Mouse (Mus musculus): Measurements from ENCODE around the gene Ahnak. TPM values are rescaled to one million over a fixed set of nuclear protein-coding genes. Genes with fewer than 3 reads are reported as not detected.

Ahnak gene
- polyA plus RNA-seq, 1 experiment from 2014 or later: 28.7 TPM

DNA sequence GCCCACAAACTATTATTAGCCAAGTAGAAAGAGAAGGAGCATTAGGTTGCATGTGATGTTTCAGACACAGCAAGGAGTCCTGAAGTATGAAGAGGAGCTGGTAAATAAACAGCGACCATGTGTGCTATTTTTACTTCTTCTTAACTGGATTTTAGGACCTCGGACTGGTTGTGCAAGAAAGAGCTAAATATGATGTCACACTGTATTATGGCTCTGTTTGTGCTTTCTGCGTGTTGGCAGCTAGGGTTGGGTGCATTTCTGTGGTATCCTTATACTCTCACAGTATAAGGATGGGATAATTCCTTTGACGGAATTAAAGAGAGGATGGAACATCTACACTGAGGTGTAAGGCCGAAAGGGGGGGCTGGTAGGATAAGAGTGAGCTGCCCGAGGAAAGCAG, 43.8 kb upstream of the Ahnak start:
- Histone ChIP-seq H3K9ac (ENCODE audit: low read length) (peak overlapping the region; percentile 44; the same call in 1 of the 2 replicates), H3K4me3 (ENCODE audit: low read length) (peak overlapping the region; percentile 32), H3K36me3 (ENCODE audit: control insufficient read depth, insufficient read depth) (peaks cover 42% of the 10 kb centered on the region), H3K4me2 (ENCODE audit: low read depth, low read length) (peak overlapping the region; percentile 77), H3K9me3 (replicated peaks; ENCODE audit: control insufficient read depth, low read length) (no peaks in the 10 kb centered on the region), H3K4me1 (ENCODE audit: control insufficient read depth, insufficient read depth, low read length) (peaks cover 34% of the 10 kb centered on the region), H3K27me3 (ENCODE audit: control insufficient read depth, insufficient read depth, low read length) (no peaks in the 10 kb centered on the region), H3K27ac (ENCODE audit: low read length) (peak overlapping the region; percentile 28)
- WGBS: 66% methylated on average over 6 of the region's 6 CpGs
- no peak for ATAC-seq (replicated peaks; ENCODE audit: extremely low read depth, insufficient read depth, low FRiP score)

DNA sequence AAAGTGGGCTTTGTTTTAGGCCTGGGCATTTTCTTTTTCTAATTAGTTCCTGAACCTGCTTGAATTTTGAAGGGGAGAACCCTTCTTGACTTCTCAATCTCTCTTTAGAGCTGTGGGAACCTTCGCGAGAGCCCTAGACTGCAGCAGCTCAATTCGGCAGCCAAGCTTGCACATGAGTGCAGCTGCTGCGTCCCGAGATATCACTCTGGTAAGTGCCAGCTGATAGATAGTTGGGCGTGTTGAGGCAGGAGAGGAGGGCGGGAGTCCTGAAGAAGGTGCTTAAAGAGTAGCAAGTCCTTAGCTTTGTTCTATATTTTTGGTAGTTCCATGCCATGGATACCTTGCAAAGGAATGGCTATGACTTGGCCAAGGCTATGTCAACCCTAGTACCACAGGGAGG, 42.2 kb upstream of the Ahnak start:
- H3K27me3 ChIP-seq (ENCODE audit: control insufficient read depth, insufficient read depth, low read length): no peaks in the 10 kb centered on the region
- H3K27ac ChIP-seq (ENCODE audit: low read length): no peak overlapping the region
- no peak overlapping the region for H3K4me2 ChIP-seq (ENCODE audit: low read depth, low read length)
- H3K4me1 ChIP-seq (ENCODE audit: control insufficient read depth, insufficient read depth, low read length): peaks cover 26% of the 10 kb centered on the region
- peaks cover 57% of the 10 kb centered on the region for H3K36me3 ChIP-seq (ENCODE audit: control insufficient read depth, insufficient read depth)
- ATAC-seq (replicated peaks; ENCODE audit: extremely low read depth, insufficient read depth, low FRiP score): no peak
- H3K9me3 ChIP-seq (replicated peaks; ENCODE audit: control insufficient read depth, low read length): no peaks in the 10 kb centered on the region
- WGBS: 76% methylated on average over 7 of the region's 7 CpGs
- no peak overlapping the region for H3K9ac ChIP-seq (ENCODE audit: low read length)
- H3K4me3 ChIP-seq (ENCODE audit: low read length): no peak overlapping the region

DNA sequence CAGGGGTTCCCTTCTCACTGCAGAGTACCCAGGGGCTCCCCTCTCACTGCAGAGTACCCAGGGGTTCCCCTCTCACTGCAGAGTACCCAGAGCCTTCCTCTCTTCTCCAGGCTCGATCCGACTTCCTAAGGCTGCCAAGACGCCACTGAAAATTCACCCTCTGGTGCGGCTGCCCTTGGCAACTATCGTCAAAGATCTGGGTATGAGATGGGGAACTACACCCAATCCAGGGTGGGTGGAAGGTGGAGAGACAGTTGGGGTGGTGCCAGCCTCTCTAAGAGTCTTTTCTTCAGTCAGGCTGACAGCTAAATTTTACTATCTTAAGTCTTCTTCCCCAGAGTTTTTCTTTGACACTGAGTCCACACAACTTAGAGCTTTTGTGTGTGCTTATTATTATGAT, 38.9 kb upstream of the Ahnak start:
- Histone ChIP-seq H3K4me3 (ENCODE audit: low read length) (no peak overlapping the region), H3K27me3 (ENCODE audit: control insufficient read depth, insufficient read depth, low read length) (no peaks in the 10 kb centered on the region), H3K9me3 (replicated peaks; ENCODE audit: control insufficient read depth, low read length) (no peaks in the 10 kb centered on the region), H3K4me2 (ENCODE audit: low read depth, low read length) (no peak overlapping the region), H3K9ac (ENCODE audit: low read length) (no peak overlapping the region), H3K27ac (ENCODE audit: low read length) (no peak overlapping the region), H3K36me3 (ENCODE audit: control insufficient read depth, insufficient read depth) (peaks cover 64% of the 10 kb centered on the region), H3K4me1 (ENCODE audit: control insufficient read depth, insufficient read depth, low read length) (peaks cover 20% of the 10 kb centered on the region)
- no peak for ATAC-seq (replicated peaks; ENCODE audit: extremely low read depth, insufficient read depth, low FRiP score)
- WGBS: 93% methylated on average over 5 of the region's 5 CpGs

DNA sequence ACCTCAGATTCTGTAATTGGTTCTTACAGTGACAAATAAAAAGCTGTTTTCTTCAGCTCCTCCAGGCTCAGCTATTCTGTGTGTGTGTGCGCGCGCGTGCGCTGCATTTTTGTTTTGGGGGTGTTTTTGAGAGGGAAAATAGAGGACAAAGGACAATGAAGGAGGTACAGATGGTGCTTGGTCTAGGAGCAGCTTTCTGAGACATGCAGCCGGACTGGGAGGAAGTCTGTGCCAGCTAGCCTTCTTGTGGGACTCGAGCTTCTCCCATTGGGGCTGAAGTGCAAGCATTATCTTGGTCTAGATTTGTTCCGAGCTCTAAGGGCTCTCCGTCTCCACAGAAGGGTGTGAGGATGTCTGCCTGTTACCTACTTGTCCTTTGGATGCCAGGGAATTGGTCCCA, 36.8 kb upstream of the Ahnak start:
- H3K4me1 ChIP-seq (ENCODE audit: control insufficient read depth, insufficient read depth, low read length): peaks cover 16% of the 10 kb centered on the region
- H3K9ac ChIP-seq (ENCODE audit: low read length): no peak overlapping the region; the same call in 1 of the 2 replicates
- no peaks in the 10 kb centered on the region for H3K27me3 ChIP-seq (ENCODE audit: control insufficient read depth, insufficient read depth, low read length)
- H3K4me3 ChIP-seq (ENCODE audit: low read length): no peak overlapping the region
- no peak overlapping the region; the same call in 1 of the 2 replicates for H3K27ac ChIP-seq (ENCODE audit: low read length)
- peaks cover 52% of the 10 kb centered on the region for H3K36me3 ChIP-seq (ENCODE audit: control insufficient read depth, insufficient read depth)
- ATAC-seq (replicated peaks; ENCODE audit: extremely low read depth, insufficient read depth, low FRiP score): no peak
- WGBS: 79% methylated on average over 9 of the region's 9 CpGs
- H3K9me3 ChIP-seq (replicated peaks; ENCODE audit: control insufficient read depth, low read length): no peaks in the 10 kb centered on the region
- no peak overlapping the region for H3K4me2 ChIP-seq (ENCODE audit: low read depth, low read length)

DNA sequence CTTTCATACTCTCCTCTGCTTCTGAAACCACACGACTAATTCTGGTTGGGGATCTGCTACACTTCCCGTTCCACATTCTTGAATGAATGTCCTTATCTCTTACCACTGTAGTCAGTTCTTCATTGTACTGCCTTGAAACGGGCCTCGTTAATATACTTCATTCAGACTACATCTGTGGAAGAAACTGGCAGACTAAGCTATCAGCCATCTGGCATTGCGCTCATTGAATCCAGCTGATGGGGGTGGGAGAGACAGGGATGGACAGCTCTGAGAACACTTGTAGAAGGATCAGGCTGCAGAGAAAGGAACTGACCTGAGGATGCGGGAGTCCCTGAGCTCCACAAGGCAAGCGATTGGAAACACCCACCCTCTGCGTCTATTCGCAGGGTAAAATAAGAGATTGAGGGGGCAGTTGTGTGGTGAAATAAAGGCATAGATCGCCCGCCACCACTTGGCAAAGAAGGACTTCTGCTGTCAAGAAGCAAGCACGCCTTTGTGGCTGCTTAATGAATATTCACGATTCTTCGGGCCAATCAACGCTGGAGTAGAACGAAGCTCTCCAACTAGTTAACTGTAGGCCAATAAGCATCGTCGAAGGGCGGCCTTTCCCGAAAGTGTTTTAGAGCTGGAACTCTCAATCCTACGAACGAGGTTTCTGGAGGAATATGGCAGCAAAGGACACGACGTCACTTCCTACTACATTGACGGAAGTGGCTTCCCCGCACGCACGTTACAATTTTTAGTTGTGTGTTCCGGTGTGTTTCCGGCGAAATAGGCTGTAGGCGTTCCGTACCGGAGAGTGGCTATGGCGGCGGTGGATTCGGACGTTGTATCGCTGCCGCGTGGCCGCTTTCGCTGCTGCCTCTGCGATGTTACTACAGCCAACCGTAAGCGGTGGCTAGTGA, 35.7 kb upstream of the Ahnak start, which contains the start of gene Tut1:
Gene Tut1, plus strand, starts transcription at position 713 of the 905 bp plus-strand sequence.
- Histone ChIP-seq H3K4me3 (ENCODE audit: low read length) (peak within 1 kb of the TSS; percentile 98), H3K9ac (ENCODE audit: low read length) (peak within 1 kb of the TSS; percentile 91), H3K4me2 (ENCODE audit: low read depth, low read length) (peak within 1 kb of the TSS; percentile 99), H3K4me1 (ENCODE audit: control insufficient read depth, insufficient read depth, low read length) (peaks cover 16% of the 10 kb centered on the region), H3K36me3 (ENCODE audit: control insufficient read depth, insufficient read depth) (peaks cover 43% of the 10 kb centered on the region), H3K27me3 (ENCODE audit: control insufficient read depth, insufficient read depth, low read length) (no peaks in the 10 kb centered on the region), H3K9me3 (replicated peaks; ENCODE audit: control insufficient read depth, low read length) (no peaks in the 10 kb centered on the region), H3K27ac (ENCODE audit: low read length) (peak within 1 kb of the TSS; percentile 85)
- peak; percentile 93 for ATAC-seq (replicated peaks; ENCODE audit: extremely low read depth, insufficient read depth, low FRiP score)
- 1% methylated on average over 46 of the region's 46 CpGs for WGBS

DNA sequence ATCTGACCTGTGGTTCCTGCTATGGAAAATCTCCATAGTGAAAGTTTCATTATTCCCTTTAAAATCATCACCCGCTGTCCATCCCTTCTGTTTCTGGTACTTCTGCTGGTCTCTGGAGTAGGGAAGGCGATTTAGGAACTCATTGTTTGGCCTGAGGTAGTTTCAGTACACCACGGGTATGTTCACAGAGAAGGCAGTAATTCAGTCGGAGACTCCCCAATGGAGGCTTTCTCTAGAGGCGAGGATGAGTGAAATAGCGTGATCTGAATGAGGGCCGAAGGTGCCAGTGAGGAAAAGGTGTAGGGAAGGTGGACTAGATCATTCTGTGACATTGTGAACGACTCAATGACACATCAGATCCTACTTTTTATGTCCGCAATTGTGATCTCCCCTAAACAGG, 34.9 kb upstream of the Ahnak start:
- WGBS: 4% methylated on average over 9 of the region's 9 CpGs
- no peaks in the 10 kb centered on the region for H3K9me3 ChIP-seq (replicated peaks; ENCODE audit: control insufficient read depth, low read length)
- peak overlapping the region; percentile 91 for H3K9ac ChIP-seq (ENCODE audit: low read length)
- H3K4me2 ChIP-seq (ENCODE audit: low read depth, low read length): peak overlapping the region; percentile 99
- peaks cover 16% of the 10 kb centered on the region for H3K4me1 ChIP-seq (ENCODE audit: control insufficient read depth, insufficient read depth, low read length)
- ATAC-seq (replicated peaks; ENCODE audit: extremely low read depth, insufficient read depth, low FRiP score): no peak
- peak overlapping the region; percentile 98 for H3K4me3 ChIP-seq (ENCODE audit: low read length)
- H3K36me3 ChIP-seq (ENCODE audit: control insufficient read depth, insufficient read depth): peaks cover 38% of the 10 kb centered on the region
- peak overlapping the region; percentile 85 for H3K27ac ChIP-seq (ENCODE audit: low read length)
- no peaks in the 10 kb centered on the region for H3K27me3 ChIP-seq (ENCODE audit: control insufficient read depth, insufficient read depth, low read length)

DNA sequence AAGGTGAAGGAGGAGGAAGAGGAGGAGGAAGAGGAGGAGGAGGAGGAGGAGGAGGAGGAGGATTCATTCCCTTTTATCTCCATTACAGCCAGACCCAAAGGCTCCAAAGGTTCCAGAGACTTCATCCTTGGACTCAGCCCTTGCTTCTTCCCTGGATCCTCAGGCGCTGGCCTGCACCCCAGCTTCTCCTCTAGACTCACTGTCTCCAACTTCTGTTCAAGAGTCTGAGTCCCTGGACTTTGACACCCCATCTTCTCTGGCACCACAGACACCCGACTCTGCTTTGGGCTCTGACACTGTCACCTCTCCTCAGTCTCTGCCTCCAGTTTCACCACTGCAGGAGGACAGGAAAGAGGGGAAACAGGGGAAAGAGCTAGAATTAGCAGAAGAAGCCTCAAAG, 26.8 kb upstream of the Ahnak start:
- H3K9me3 ChIP-seq (replicated peaks; ENCODE audit: control insufficient read depth, low read length): no peaks in the 10 kb centered on the region
- 89% methylated on average over 2 of the region's 2 CpGs for WGBS
- H3K27ac ChIP-seq (ENCODE audit: low read length): no peak overlapping the region
- no peak overlapping the region for H3K4me2 ChIP-seq (ENCODE audit: low read depth, low read length)
- peaks cover 11% of the 10 kb centered on the region for H3K4me1 ChIP-seq (ENCODE audit: control insufficient read depth, insufficient read depth, low read length)
- no peak for ATAC-seq (replicated peaks; ENCODE audit: extremely low read depth, insufficient read depth, low FRiP score)
- H3K27me3 ChIP-seq (ENCODE audit: control insufficient read depth, insufficient read depth, low read length): no peaks in the 10 kb centered on the region
- no peak overlapping the region for H3K9ac ChIP-seq (ENCODE audit: low read length)
- peaks cover 47% of the 10 kb centered on the region for H3K36me3 ChIP-seq (ENCODE audit: control insufficient read depth, insufficient read depth)
- H3K4me3 ChIP-seq (ENCODE audit: low read length): no peak overlapping the region

DNA sequence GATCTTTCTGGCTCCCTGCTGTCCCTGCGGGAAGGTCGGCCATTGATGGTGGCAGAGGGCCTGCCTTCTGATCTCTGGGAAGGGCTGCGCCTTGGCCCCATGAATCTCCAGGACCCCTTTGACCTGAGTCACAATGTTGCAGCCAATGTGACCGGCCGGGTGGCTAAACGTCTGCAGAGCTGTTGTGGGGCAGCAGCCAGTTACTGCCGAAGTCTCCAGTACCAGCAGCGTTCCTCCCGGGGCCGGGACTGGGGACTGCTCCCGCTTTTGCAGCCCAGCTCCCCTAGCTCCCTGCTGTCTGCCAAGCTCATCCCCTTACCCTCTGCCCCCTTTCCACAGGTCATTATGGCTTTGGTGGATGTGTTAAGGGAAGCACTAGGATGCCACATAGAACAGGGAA, 24.0 kb upstream of the Ahnak start:
- Histone ChIP-seq H3K36me3 (ENCODE audit: control insufficient read depth, insufficient read depth) (peaks cover 49% of the 10 kb centered on the region), H3K4me3 (ENCODE audit: low read length) (no peak overlapping the region), H3K9ac (ENCODE audit: low read length) (no peak overlapping the region), H3K9me3 (replicated peaks; ENCODE audit: control insufficient read depth, low read length) (no peaks in the 10 kb centered on the region), H3K27me3 (ENCODE audit: control insufficient read depth, insufficient read depth, low read length) (no peaks in the 10 kb centered on the region), H3K27ac (ENCODE audit: low read length) (peak overlapping the region; percentile 96; the same call in 1 of the 2 replicates), H3K4me1 (ENCODE audit: control insufficient read depth, insufficient read depth, low read length) (peaks cover 21% of the 10 kb centered on the region), H3K4me2 (ENCODE audit: low read depth, low read length) (no peak overlapping the region)
- ATAC-seq (replicated peaks; ENCODE audit: extremely low read depth, insufficient read depth, low FRiP score): no peak
- WGBS: 89% methylated on average over 11 of the region's 11 CpGs

DNA sequence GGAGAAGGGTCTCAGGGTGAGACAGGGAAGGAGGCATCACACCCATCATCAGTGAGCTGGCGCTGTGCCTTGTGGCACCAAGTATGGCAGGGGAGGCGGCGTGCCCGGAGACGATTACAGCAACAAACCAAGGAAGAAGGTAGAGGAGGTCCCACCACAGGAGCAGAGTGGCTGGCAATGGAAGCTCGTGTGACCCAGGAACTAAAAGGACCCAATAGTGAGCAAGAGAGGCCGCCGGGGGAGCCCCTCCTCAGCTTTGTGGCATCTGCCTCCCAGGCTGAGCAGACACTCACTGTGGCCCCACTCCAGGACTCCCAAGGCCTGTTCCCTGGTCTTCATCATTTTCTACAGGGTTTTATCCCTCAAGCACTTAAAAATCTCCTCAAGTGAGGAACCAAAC, 23.3 kb upstream of the Ahnak start:
- Histone ChIP-seq H3K27ac (ENCODE audit: low read length) (peak overlapping the region; percentile 96), H3K9me3 (replicated peaks; ENCODE audit: control insufficient read depth, low read length) (no peaks in the 10 kb centered on the region), H3K36me3 (ENCODE audit: control insufficient read depth, insufficient read depth) (peaks cover 52% of the 10 kb centered on the region), H3K27me3 (ENCODE audit: control insufficient read depth, insufficient read depth, low read length) (no peaks in the 10 kb centered on the region), H3K9ac (ENCODE audit: low read length) (peak overlapping the region; percentile 85), H3K4me3 (ENCODE audit: low read length) (peak overlapping the region; percentile 74), H3K4me1 (ENCODE audit: control insufficient read depth, insufficient read depth, low read length) (peaks cover 21% of the 10 kb centered on the region), H3K4me2 (ENCODE audit: low read depth, low read length) (peak overlapping the region; percentile 88)
- no peak for ATAC-seq (replicated peaks; ENCODE audit: extremely low read depth, insufficient read depth, low FRiP score)
- WGBS: 71% methylated on average over 8 of the region's 8 CpGs
